Mouse (Mus musculus) kidney, postnatal 0 days (tissue): ENCODE data around the gene Dapk1. TPM values are rescaled to one million over a fixed set of nuclear protein-coding genes. Genes with fewer than 3 reads are reported as not detected.

ENCODE experiments used
- ATAC-seq: fragments of 200-750 bp; cut with Nextera tagmentation; replicated peaks from 2 replicates; pipeline ENCODE4 v1.8.0; 2017; ENCODE audit warnings: low read depth, moderate number of reproducible peaks, moderate TSS enrichment, moderate library complexity; ENCODE audit not compliant: low FRiP score
- DNase-seq: peaks from one replicate; pipeline ENCODE4 v3.0.0-alpha.2; 2016; ENCODE audit warnings: low spot score
- H3K27ac ChIP-seq: fragments of 300-500 bp; sonication (generic); 2 replicates; pipeline ENCODE4 v1.5.1; 2014; ENCODE audit warnings: mild to moderate bottlenecking
- H3K27me3 ChIP-seq: fragments of 300-500 bp; sonication (generic); 2 replicates; pipeline ENCODE4 v1.6.1; 2014; ENCODE audit warnings: low read length, mixed read lengths; ENCODE audit not compliant: insufficient read depth
- H3K36me3 ChIP-seq: fragments of 300-500 bp; sonication (generic); 2 replicates; pipeline ENCODE4 v1.6.1; 2014; ENCODE audit warnings: low read length, mixed read lengths; ENCODE audit not compliant: insufficient read depth
- H3K4me1 ChIP-seq: fragments of 300-500 bp; sonication (generic); replicated peaks from 2 replicates; pipeline ENCODE4 v1.6.1; 2014; ENCODE audit warnings: antibody characterized with exemption, low read length, mixed read lengths; ENCODE audit not compliant: insufficient read depth
- H3K4me2 ChIP-seq: fragments of 300-500 bp; sonication (generic); 2 replicates; pipeline ENCODE4 v1.6.1; 2014; ENCODE audit warnings: mild to moderate bottlenecking, low read length, moderate library complexity, mixed read lengths
- H3K4me3 ChIP-seq: fragments of 300-500 bp; sonication (generic); replicated peaks from 2 replicates; pipeline ENCODE4 v1.5.1; 2014; ENCODE audit warnings: low read depth, low read length
- H3K9ac ChIP-seq: fragments of 300-500 bp; sonication (generic); 2 replicates; pipeline ENCODE4 v1.6.1; 2014; ENCODE audit warnings: low read depth, low read length
- H3K9me3 ChIP-seq: fragments of 300-500 bp; sonication (generic); replicated peaks from 2 replicates; pipeline ENCODE4 v1.6.1; 2016; ENCODE audit warnings: low read length, inconsistent platforms, mixed read lengths
- CTCF ChIP-seq: IDR thresholded peaks from 2 replicates; pipeline ENCODE4 v1.5.1; 2016; ENCODE audit warnings: antibody characterized with exemption, low read depth, mild to moderate bottlenecking, moderate library complexity
- WGBS: fragments of 180-500 bp; shearing (Covaris S2); extraction: QIAGEN DNeasy Blood & Tissue Kit; methylation state at CpG from one replicate; pipeline ENCODE4 v1.1.7; 2014; 5-methylcytosine and 5-hydroxymethylcytosine counted together
- polyA plus RNA-seq: library from polyadenylated mRNA; unstranded; fragments of >200 nt; fragmentation: Nextera tagmentation; extraction: Ambion mirVana; gene quantifications from 2 replicates; pipeline ENCODE4 v1.2.1, GENCODE M21; 2015

The Dapk1 gene
- polyA plus RNA-seq, 1 experiment from 2014 or later = 21.4 TPM

DNA sequence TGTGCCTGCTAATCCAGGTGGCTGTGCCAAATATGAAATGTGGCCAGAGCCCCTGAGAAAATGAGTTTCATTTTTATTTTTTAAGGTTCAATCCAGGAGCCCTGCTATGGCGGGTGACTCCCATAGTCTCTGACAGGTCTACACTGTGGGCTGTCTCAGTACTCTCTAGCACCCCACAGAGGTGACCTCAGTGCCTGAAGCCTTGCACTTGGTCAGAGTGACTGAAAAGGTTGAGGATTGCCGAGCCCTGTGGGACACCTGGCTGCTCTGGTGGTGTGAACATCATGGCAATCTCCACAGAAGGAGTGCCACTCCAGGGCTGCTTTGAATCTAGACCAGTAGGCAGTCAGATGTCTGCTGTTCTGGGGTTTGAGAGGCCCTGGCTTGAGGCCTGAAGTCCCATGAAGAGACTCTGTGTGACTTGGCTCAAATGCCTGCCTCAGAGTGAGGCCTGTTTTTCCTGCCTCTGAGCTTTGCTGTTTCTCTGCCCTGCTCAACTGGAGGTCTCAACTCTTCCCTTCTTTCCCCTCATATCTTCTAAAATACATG is 52.3 kb downstream of the Dapk1 start:
- WGBS = 87% methylated on average over 2 of the region's 2 CpGs
- Histone ChIP-seq H3K4me2 (no peak overlapping the region), H3K27ac (no peak overlapping the region), H3K36me3 (no peaks in the 10 kb centered on the region), H3K4me3 (no peak overlapping the region), H3K9ac (no peak overlapping the region), H3K4me1 (no peaks in the 10 kb centered on the region), H3K27me3 (no peaks in the 10 kb centered on the region), H3K9me3 (no peaks in the 10 kb centered on the region)
- TF ChIP-seq CTCF = no peak
- no peak; the same call in 1 of the 2 replicates for ATAC-seq
- DNase-seq = no peak

DNA sequence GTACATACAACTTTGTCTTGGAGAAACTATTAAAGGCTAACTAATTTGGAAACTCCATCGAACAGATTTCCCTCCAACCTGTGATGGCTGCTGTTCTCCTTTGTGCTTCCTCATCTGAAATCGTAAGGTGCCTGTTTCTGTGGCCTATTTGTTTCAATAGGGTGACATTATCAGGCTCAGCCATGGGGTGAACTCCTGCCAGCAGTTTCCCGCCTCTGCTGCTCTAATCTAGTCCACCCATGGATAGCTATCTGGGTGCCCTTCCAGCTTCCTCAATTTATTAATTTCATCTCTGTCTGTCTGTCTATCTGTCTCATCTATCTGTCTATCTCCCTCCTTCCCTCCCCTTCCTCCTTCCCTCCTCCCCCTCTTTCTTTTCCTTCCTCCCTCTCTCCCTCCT is 53.5 kb downstream of the Dapk1 start:
- no peaks in the 10 kb centered on the region for H3K27me3 ChIP-seq
- 90% methylated on average over 3 of the region's 3 CpGs for WGBS
- no peak for DNase-seq
- no peak overlapping the region for H3K27ac ChIP-seq
- no peak for TF ChIP-seq CTCF
- no peaks in the 10 kb centered on the region for H3K9me3 ChIP-seq
- no peak overlapping the region for H3K4me2 ChIP-seq
- no peak overlapping the region for H3K9ac ChIP-seq
- peaks cover 4% of the 10 kb centered on the region for H3K4me1 ChIP-seq
- no peak overlapping the region for H3K4me3 ChIP-seq
- ATAC-seq = no peak
- H3K36me3 ChIP-seq = no peaks in the 10 kb centered on the region

DNA sequence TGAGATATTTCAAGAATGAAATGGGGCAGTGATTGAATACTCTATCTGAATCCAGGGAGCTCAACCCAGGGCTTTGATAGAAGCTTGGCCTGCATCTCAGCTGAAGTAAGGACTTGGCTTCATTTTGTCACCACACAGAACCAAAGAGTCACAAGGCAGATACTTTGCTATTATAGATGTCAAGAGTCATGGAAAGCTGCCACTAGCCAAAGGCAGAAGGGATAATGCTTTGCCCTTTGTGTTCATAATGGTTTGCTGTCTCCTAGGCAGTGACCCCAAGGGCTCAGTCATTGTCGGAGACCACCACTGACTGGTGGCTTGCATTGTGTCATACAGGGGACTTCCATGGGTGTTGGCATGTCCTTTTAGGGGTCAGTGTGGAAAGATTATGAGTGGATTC is 57.9 kb downstream of the Dapk1 start:
- no peak for DNase-seq

DNA sequence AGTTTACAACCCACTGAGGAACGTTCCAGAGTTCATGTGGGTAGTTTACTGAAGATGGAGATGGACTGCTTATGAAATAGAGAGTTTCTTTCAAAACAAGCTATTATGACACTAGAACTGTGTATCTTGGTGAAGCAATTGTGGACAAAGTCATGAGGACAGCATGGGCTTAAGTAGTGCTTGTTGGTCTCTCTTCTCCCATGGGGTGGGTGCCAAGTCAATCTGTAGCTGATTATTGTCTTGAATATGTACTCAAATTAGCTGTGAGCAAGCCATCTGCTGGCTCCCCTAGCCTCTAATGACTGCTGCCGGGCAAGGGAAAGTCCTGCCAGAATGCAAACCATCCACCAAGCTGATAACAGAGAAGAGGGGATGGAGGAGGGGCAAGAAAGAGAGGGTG is 58.3 kb downstream of the Dapk1 start:
- 68% methylated on average over 2 of the region's 2 CpGs for WGBS
- ATAC-seq = no peak
- DNase-seq = no peak
- H3K4me1 ChIP-seq = peaks cover 19% of the 10 kb centered on the region
- no peaks in the 10 kb centered on the region for H3K36me3 ChIP-seq
- no peaks in the 10 kb centered on the region for H3K27me3 ChIP-seq
- no peak overlapping the region for H3K9ac ChIP-seq
- H3K27ac ChIP-seq = peak overlapping the region; percentile 54; the same call in 1 of the 2 replicates
- no peak for TF ChIP-seq CTCF
- H3K4me3 ChIP-seq = no peak overlapping the region
- H3K4me2 ChIP-seq = no peak overlapping the region
- H3K9me3 ChIP-seq = no peaks in the 10 kb centered on the region

More for the DNA sequence above, 57.9 kb downstream of the Dapk1 start:
- Histone ChIP-seq H3K4me2 (no peak overlapping the region), H3K9me3 (no peaks in the 10 kb centered on the region), H3K27me3 (no peaks in the 10 kb centered on the region), H3K27ac (no peak overlapping the region), H3K36me3 (no peaks in the 10 kb centered on the region), H3K4me3 (no peak overlapping the region), H3K4me1 (peaks cover 19% of the 10 kb centered on the region), H3K9ac (no peak overlapping the region)
- no peak for ATAC-seq
- TF ChIP-seq CTCF = no peak
- 88% methylated on average over 1 of the region's 1 CpGs for WGBS

DNA sequence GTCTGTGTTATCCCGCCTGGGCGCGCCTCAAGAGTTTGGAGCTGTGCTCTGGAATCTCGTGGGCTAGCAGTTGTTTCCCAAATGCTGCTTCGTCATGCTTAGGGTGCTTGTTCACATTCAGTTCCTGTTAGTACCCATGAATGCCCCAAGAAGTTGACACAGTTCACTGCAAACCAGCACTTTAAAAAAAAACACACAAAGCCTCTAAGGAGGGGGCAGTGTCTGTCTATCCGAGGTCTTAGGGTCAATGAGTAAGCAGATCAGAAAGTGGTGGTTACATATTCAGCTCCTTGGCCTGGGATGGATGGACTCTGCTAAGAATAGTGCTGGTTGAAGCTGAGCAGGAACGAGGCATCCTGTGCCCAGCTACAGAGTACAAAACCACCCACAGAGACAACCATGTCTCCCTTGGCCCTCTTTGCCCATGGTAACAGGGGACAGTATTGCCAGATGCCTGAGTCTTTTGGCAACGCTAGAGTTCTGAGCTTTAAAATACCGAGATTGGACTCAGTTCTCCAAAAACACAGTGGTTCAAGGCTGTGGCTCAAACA is 59.0 kb downstream of the Dapk1 start:
- DNase-seq (no peak), ATAC-seq (0 out of 2 replicates have a peak, but pooled peaks have one; percentile 27)
- peaks cover 19% of the 10 kb centered on the region for H3K4me1 ChIP-seq
- H3K9ac ChIP-seq = no peak overlapping the region
- H3K4me2 ChIP-seq = no peak overlapping the region
- H3K36me3 ChIP-seq = no peaks in the 10 kb centered on the region
- H3K27me3 ChIP-seq = no peaks in the 10 kb centered on the region
- no peaks in the 10 kb centered on the region for H3K9me3 ChIP-seq
- peak overlapping the region; percentile 54; the same call in 1 of the 2 replicates for H3K27ac ChIP-seq
- H3K4me3 ChIP-seq = no peak overlapping the region
- 57% methylated on average over 9 of the region's 9 CpGs for WGBS
- TF ChIP-seq CTCF = no peak

DNA sequence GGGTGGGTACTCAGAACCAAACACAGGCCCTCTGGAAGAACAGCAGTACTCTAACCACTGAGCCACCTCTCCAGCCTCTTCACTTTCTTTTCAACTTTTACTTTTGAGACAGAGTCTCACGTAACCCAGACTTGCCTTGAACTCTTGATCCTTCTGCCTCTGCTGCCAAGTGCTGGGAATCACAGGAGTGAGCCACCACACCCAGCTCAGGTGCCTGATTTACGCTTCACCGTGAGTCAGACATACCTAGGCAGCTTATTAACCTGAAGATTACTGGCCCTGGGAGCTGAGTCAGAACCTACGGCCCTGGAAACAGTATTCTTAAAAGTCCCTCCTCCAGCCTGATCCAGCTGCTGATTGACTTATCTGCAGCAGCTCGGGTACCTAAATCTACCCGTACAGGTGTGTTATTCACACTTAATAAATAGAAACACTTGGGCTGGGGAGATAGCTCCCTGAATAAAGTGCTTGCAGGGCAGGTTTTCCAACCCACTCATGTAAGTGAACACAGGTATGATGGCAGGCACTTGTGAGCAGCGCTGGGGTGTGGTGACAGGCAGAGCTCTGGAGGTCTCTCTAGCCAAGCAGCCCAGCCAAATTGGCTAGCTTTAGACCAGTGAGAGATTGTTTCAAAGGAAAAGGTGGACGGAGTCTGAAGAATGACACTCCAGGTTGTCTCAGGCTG is 60.9 kb downstream of the Dapk1 start:
- Histone ChIP-seq H3K9ac (no peak overlapping the region), H3K36me3 (no peaks in the 10 kb centered on the region), H3K27ac (no peak overlapping the region), H3K27me3 (no peaks in the 10 kb centered on the region), H3K4me3 (no peak overlapping the region), H3K4me1 (peaks cover 19% of the 10 kb centered on the region), H3K9me3 (no peaks in the 10 kb centered on the region), H3K4me2 (no peak overlapping the region)
- 72% methylated on average over 8 of the region's 8 CpGs for WGBS
- no peak for DNase-seq
- ATAC-seq = peak; percentile 67; the same call in 1 of the 2 replicates
- TF ChIP-seq CTCF = no peak
